Mouse (Mus musculus) gastrocnemius, postnatal 10 days (tissue): Measurements from ENCODE around the gene Pik3r1. TPM values are rescaled to one million over a fixed set of nuclear protein-coding genes. Genes with fewer than 3 reads are reported as not detected.

Source experiments
- DNase-seq: peaks from one replicate; pipeline ENCODE4 v3.0.0; 2021; ENCODE audit warnings: mixed read lengths
- total RNA-seq, 2 experiments: library from RNA; stranded (reverse); gene quantifications; 2 replicates each; pipeline ENCODE4 v1.2.3; 2021

The Pik3r1 gene
- total RNA-seq, 2 experiments from 2014 or later = 37.5 to 41.3 TPM

DNA sequence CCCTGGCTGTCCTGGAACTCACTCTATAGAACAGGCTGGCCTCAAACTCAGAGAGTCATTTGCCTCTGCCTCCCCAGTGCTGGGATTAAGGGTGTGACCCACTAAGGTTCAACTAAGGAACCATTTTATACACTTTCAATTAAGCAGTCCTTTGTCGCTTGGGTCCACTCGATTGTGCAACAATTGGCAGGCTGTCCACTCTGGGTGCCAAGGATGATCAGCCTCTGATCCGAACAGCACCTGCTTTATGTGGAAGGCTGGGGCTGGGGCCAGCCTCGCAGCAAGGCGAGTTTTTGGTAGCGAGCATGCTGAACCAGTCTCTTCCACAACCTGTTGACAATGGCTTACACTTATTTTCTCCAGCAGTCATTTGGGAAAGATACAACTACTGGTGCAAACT is 29.2 kb downstream of the Pik3r1 start:
- DNase-seq = peak; percentile 47

DNA sequence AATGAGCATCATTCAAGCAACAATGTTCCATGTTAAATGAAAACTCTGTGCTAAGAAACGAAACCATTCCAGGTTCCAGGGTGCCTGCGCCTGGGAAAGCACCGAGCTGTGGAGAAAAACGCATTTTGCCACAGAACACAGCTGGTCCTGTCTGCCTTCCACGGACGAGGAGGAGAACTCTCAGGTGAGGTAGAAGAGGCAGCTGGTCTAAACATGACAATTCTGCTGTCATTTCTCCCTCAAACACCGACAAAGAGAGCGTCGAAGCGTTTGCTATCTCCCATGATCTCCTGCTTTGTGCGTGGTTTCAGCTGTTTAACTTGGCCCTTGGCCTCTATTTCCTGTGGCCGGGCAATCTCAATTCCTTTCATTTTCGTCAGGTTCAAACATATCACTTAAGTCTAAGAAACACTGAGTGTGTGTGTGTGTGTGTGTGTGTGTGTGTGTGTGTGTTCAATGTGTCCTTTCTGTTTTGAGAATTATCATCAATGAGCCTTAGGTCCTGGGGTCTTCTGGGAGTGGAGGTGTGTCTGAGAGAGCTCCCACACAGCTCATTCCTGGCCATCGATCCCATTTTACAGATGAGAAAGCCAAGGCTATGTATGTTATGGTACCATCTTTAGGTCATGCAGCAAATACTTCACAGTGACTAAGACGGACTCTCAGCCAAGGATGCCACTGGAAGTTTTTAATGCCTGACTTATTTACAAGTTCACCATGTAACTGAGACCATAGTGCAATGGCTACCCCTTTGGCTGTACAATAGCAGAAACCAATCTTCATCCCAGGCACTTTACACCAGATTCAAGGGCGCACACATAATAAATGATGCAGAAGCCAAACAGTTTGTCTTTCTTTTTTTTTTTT is 31.3 kb downstream of the Pik3r1 start:
- DNase-seq = no peak

DNA sequence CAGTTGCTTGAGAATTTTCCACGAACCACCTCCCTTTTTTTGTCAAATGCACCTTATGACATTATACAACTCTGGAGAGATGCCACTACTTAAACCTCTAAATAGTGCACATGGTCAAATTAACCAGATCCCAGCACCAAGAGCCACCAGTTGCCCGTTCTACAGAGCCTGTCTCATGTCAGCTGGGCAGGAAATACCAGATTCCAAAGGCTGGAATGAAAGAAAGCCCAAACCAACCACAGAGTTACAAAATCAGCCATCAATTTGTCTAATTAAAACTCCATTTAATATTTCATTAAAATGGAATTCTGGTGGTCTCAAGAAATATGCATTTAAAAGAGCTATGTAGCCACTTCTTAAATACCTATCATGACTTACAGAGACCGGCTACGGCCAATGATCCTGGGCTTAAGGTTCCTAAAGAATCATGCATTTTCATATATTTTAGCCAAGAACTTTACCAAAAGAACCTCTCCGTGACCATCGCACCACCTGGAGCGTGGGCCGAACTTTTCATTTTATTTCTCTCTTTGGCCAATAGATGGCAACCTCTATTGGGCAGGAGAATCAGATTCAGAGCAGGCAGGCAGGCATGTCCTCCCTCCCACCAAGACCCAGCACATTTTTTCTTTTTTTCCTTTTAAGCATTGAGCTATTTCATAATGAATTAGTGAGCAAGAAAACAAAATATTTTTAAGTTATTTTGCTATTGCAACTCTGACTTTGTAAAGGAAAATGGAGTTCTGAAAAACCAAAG is 32.5 kb downstream of the Pik3r1 start:
- no peak for DNase-seq

- no peak for DNase-seq
Measured at GRCm38 (mm10) chr13:101734227-101734626, 33.8 kb downstream of the Pik3r1 start.

- DNase-seq = no peak
Measured at GRCm38 (mm10) chr13:101732675-101733074, 35.3 kb downstream of the Pik3r1 start.

GRCm38 (mm10) chr13:101731777-101732176 is 36.2 kb downstream of the Pik3r1 start:
- no peak for DNase-seq

DNA sequence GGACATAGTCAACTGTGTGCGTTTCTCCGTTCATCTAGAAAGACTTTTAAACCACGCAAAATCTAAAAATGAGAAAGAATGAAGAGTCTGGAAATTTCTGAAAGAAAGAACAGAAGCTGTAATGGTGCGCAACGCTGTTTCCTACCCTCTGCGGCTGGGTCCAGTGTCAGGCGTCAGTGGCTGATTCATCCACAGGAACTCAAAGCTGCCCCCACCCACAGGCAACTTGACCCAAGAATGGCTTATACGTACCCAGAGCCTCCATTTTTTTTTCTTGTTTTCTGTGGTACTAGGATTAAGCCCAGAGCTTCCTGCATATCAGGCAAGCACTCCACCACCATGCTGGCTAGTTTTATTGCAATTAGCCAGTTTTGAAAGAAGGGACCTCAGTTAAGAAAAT is 37.7 kb downstream of the Pik3r1 start:
- DNase-seq = no peak

GRCm38 (mm10) chr13:101729248-101730055 is 38.6 kb downstream of the Pik3r1 start:
- DNase-seq = no peak

DNA sequence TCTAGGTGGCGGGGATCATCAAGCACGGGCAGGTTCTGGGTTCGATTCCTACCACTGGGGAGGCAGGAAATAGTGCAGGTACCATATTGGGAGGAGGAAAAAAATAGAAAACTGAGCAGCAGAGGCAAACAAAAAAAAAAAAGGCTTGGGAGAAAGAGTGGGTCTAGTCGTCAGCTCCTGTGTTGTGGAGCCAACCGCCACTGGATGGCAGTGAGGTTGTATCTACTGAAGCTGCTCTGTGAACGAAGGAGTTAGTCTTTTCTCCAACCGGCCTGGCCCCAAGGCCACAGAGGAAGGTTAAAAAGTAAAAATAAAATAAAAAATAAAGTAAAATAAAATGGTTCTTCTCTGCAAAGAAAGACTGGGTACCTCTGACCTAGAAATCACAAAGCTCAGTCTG is 39.2 kb downstream of the Pik3r1 start:
- DNase-seq = no peak

- no peak for DNase-seq
Measured at GRCm38 (mm10) chr13:101728300-101728699, 39.7 kb downstream of the Pik3r1 start.

GRCm38 (mm10) chr13:101727837-101728236 is 40.2 kb downstream of the Pik3r1 start:
- no peak for DNase-seq

DNA sequence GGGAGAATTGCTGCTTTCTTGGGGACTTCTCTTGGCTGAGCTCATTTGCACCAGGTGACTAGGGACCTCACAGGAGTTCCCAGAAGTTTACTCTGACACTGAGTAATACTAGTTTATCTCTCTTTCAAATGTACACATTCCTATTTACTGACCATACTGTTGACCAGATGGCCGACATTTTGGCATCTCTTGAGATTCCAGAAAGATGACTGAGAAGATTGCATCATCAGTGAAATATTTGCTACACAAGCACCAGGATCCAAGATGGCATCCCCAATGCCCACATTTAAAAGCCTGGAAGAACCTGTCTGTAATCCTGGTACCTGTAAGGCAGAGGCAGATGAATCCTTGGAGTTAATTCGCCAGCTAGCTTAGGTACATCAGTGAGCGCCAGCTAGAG is 41.1 kb downstream of the Pik3r1 start:
- no peak for DNase-seq

- no peak for DNase-seq
Measured at GRCm38 (mm10) chr13:101721901-101722595, 46.0 kb downstream of the Pik3r1 start.

DNA sequence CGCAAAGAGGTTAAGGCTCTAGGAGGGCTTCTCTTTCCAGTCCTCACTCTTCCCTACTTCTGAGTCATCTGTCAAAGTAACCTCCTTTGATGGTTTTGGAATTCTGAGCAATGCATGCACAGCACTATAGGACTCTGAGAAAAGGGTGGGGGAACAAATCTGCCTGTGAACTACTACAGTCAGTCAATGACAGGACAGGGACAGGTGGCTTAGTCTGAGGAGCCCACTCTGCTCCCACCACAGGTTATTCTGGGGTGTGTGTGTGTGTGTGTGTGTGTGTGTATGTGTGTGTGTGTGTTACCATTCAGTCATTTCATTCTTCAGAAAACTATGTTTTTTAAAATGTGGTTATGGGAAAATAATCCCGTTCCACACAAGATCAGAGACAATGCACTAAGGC is 46.9 kb downstream of the Pik3r1 start:
- no peak for DNase-seq

GRCm38 (mm10) chr13:101719312-101719870 is 48.6 kb downstream of the Pik3r1 start:
- DNase-seq = peak; percentile 84

- no peak for DNase-seq
Measured at GRCm38 (mm10) chr13:101718744-101719143, 49.3 kb downstream of the Pik3r1 start.

GRCm38 (mm10) chr13:101717836-101718235 is 50.2 kb downstream of the Pik3r1 start:
- DNase-seq = no peak

GRCm38 (mm10) chr13:101713429-101714088 is 54.5 kb downstream of the Pik3r1 start:
- no peak for DNase-seq

DNA sequence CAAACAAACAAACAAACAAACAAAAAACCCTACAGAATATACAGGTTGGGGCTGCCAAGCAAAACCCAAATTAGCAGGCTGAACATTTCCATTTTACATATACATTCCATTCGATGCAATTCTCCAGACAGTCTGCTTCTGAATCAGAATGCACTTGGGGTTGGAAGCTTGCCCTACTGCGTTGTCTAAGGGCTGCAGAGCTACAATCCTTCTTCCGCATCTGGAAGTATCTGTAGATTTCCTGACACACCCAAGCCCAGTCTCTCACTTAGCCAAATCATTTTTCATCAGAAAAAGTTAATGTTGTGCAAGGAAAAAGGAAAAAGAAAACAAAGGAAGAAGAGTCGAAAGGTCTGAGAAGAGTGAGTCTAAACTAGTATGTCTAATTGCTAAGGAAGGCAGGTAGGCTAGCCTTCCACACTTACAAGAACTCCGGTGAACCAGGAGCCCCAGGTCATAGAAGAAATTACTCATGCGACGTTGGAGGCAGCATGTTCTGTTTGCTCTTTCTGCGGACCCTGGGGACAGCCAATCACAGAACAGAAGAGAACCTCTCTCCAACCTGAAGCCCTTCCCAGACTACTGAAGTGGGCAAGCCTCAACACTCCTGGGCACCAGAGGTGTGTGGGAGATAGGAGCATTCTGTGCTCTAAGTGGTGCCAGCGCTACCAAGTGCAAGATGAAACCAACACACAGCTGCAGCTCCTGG is 55.1 kb downstream of the Pik3r1 start:
- no peak for DNase-seq

DNA sequence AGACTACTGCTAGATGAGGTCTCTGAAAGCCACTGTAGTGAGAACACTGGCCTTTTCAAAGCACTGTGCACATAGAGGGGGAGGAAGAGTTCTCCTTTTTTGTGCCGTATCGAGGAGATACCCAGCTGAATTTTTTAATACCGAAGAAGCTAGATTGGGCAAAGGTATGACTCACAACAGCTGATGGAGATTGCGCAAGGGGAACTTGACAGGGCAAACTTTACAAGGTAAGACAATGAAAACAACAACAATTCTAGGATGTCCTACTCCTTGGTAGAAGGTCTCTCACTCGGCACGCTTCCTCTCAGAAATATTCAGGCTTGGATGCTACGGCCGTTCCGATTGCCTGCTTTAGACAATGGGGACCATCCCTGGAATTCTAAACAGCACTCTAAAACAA is 55.9 kb downstream of the Pik3r1 start:
- DNase-seq = no peak
